Mouse (Mus musculus) E14TG2a.4 (cell line): ENCODE results near the gene Hyal3.

ENCODE experiments used
- CTCF ChIP-seq: conservative IDR thresholded peaks from 2 replicates; pipeline ENCODE4 v1.5.1; 2014; ENCODE audit warnings: low read length
- POU5F1 ChIP-seq: IDR thresholded peaks from 2 replicates; pipeline ENCODE4 v1.6.1; 2014; ENCODE audit warnings: low read length, borderline replicate concordance

DNA sequence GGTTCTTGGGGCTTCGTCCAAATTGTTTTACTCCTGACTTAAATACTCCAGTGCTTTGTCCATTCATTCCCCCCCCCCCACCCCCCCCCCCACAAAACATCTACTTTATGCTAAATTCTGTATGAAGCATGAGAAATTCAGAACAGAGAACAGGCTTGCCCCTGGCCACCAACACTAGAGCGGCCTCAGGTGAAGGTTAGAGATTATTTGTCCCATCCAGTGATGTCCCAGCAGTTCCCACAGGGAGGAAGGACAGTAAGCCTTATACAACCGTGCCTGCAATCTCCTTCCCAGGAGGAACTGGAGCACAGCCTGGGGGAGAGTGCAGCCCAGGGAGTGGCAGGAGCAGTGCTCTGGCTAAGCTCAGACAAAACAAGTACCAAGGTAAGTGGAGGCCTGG lies 2.0 kb upstream of the Hyal3 start, which contains the start of gene Naa80:
- TF ChIP-seq CTCF, result no peak
- no peak for TF ChIP-seq POU5F1
